Mouse (Mus musculus) testis, adult 2 months (tissue): Measurements from ENCODE around the gene Lama2. TPM values are rescaled to one million over a fixed set of nuclear protein-coding genes. Genes with fewer than 3 reads are reported as not detected.

Experiments
- H3K27ac ChIP-seq: fragments of 200-500 bp; 2 replicates; pipeline ENCODE4 v1.5.1; 2012; ENCODE audit warnings: low read depth, low read length; ENCODE audit not compliant: control insufficient read depth, insufficient read depth
- H3K27me3 ChIP-seq: fragments of 200-500 bp; 2 replicates; pipeline ENCODE4 v1.6.1; 2012; ENCODE audit warnings: mild to moderate bottlenecking, low read length, moderate library complexity; ENCODE audit not compliant: control insufficient read depth, insufficient read depth
- H3K36me3 ChIP-seq: fragments of 200-500 bp; 2 replicates; pipeline ENCODE4 v1.6.1; 2012; ENCODE audit warnings: mild to moderate bottlenecking, low read length; ENCODE audit not compliant: control insufficient read depth, insufficient read depth
- H3K4me1 ChIP-seq: fragments of 200-500 bp; 2 replicates; pipeline ENCODE4 v1.6.1; 2012; ENCODE audit warnings: low read length; ENCODE audit not compliant: control insufficient read depth, insufficient read depth
- H3K4me3 ChIP-seq: fragments of 200-500 bp; 2 replicates; pipeline ENCODE4 v1.5.1; 2012; ENCODE audit warnings: low read depth, mild to moderate bottlenecking, low read length, moderate library complexity, mixed read lengths; ENCODE audit not compliant: control insufficient read depth
- CTCF ChIP-seq: fragments of 200-500 bp; IDR thresholded peaks from 2 replicates; pipeline ENCODE4 v1.5.1; 2012; ENCODE audit warnings: low read depth, mild to moderate bottlenecking, inconsistent platforms, low read length, moderate library complexity; ENCODE audit not compliant: control insufficient read depth, insufficient read depth, insufficient replicate concordance
- POLR2A ChIP-seq: fragments of 200-500 bp; IDR thresholded peaks from 2 replicates; pipeline ENCODE4 v1.6.1; 2012; ENCODE audit warnings: low read depth, mild to moderate bottlenecking, inconsistent platforms, low read length, moderate library complexity; ENCODE audit not compliant: control insufficient read depth
- polyA plus RNA-seq: library from polyadenylated mRNA; depleted of rRNA; stranded (reverse); fragments of >200 nt; gene quantifications from 2 replicates; pipeline ENCODE4 v1.2.3, GENCODE M21; 2012

The Lama2 gene
- polyA plus RNA-seq, 1 experiment, result 6.8 TPM

GRCm38 (mm10) chr10:27219698-27220097 is 399.9 kb downstream of the Lama2 start:
- no peaks in the 10 kb centered on the region for H3K36me3 ChIP-seq
- H3K4me1 ChIP-seq, result no peaks in the 10 kb centered on the region
- H3K4me3 ChIP-seq, result no peak overlapping the region
- no peak overlapping the region for H3K27ac ChIP-seq
- TF ChIP-seq CTCF, result no peak
- TF ChIP-seq POLR2A, result no peak
- no peaks in the 10 kb centered on the region for H3K27me3 ChIP-seq

- Histone ChIP-seq H3K36me3 (no peaks in the 10 kb centered on the region), H3K27ac (no peak overlapping the region), H3K27me3 (no peaks in the 10 kb centered on the region), H3K4me1 (peaks cover 2% of the 10 kb centered on the region), H3K4me3 (no peak overlapping the region)
- TF ChIP-seq POLR2A (no peak), CTCF (no peak)
Measured at GRCm38 (mm10) chr10:27207320-27207719, 412.2 kb downstream of the Lama2 start.

- no peak overlapping the region for H3K27ac ChIP-seq
- H3K4me3 ChIP-seq, result no peak overlapping the region
- H3K36me3 ChIP-seq, result no peaks in the 10 kb centered on the region
- H3K27me3 ChIP-seq, result no peaks in the 10 kb centered on the region
- no peaks in the 10 kb centered on the region for H3K4me1 ChIP-seq
- TF ChIP-seq POLR2A, result no peak
- no peak for TF ChIP-seq CTCF
Measured at GRCm38 (mm10) chr10:27198443-27198842, 421.1 kb downstream of the Lama2 start.

DNA sequence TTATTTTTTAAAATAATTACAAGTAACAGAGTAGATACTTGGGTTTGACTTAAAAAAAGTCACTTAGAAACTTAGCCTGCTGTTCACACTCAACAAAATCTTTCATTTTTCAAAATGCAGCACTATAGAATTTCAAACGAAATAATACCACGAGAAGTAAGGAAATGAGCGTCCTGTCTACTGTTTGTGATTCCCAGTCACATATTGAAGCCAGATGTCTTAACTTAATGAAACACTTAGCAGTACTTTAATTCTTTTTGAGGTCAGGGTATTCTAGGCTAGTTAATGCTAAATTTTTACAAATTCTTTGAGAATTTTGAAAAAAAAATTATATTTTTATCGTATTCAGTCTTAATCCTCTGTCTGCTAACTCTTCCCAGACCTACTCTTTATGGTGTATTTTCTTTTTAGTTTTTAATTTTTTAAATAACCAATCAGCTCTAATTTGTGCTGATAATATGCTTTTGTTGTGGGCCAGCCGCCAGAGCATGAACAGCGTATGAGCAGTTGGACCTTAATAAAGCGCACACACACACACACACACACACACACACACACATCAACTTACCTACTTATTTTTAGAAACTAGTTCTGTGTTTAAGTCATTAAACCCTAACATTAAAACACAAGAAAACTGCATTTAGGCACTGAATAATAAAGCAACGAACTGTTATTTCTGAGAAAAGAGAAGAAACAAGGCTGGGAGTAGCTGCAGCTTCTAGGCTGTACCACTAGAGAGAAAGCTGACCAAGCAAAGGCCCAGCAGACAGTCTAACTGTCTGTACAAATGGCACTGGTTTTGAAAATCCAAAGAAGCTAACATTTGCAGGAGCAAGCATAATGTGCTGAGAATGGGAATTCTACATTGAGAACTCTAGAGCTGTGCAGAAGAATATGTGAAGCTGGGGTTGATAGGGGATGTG is 425.3 kb downstream of the Lama2 start:
- H3K27ac ChIP-seq, result no peak overlapping the region
- no peaks in the 10 kb centered on the region for H3K27me3 ChIP-seq
- H3K4me1 ChIP-seq, result no peaks in the 10 kb centered on the region
- TF ChIP-seq CTCF (no peak), POLR2A (no peak)
- no peaks in the 10 kb centered on the region for H3K36me3 ChIP-seq
- H3K4me3 ChIP-seq, result no peak overlapping the region

DNA sequence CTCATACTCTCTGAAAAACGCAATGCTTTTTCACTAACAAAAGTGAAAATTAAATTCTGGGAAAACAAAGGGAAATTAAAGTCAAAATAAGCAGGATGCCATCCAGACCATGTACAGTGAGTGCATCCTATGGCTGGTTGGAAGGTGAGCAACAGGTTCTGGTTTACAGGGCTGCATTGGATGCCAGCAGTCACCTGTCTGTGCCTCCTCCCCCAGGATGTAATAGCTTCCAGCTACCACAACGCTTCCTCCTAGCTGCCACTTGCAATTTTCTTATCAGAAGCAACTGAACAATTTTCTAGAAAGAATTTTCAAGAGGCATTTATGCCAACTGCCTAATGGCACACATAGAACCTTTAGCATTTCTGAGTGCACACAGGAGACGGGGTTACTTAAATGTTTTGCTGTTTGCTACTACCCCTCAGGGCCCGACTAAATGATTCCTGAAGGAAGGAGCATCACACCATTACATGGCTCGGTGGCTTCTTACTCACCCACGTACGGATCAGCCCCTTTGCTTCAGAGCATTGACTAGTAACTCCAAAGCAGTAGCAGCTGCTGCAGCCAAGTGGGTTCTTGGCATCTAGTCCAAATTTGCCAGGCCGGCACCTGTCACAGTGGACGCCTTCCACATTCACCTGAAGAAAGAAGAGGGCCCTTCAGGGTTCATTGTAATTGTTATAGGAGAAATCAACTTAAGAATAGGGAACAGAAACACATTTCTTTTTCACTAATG is 430.8 kb downstream of the Lama2 start:
- H3K36me3 ChIP-seq, result no peaks in the 10 kb centered on the region
- H3K27me3 ChIP-seq, result no peaks in the 10 kb centered on the region
- no peak overlapping the region for H3K27ac ChIP-seq
- no peaks in the 10 kb centered on the region for H3K4me1 ChIP-seq
- no peak for TF ChIP-seq POLR2A
- no peak for TF ChIP-seq CTCF
- H3K4me3 ChIP-seq, result no peak overlapping the region

- Histone ChIP-seq H3K27ac (no peak overlapping the region), H3K36me3 (no peaks in the 10 kb centered on the region), H3K4me3 (no peak overlapping the region), H3K27me3 (no peaks in the 10 kb centered on the region), H3K4me1 (no peaks in the 10 kb centered on the region)
- TF ChIP-seq POLR2A, result no peak
- TF ChIP-seq CTCF, result no peak
Measured at GRCm38 (mm10) chr10:27184185-27184584, 435.4 kb downstream of the Lama2 start.

DNA sequence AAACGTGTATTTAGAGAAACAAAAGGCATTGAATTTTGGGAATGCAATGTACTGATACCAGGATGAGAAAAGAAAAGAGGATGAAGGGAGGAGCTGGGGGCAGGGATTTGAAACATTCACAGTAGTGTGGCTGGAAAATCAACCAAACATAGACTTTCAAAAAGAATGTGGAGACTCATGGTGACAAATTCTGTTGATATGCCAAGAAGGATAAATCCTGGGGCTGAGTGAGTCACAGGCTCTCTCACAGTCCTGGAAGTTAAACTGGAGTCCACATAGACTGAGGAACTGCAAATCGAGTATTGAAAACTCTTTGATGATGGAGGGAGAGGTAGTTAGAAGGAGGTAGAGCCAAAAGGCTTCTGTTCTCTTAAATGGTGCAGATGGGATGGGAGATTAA is 445.3 kb downstream of the Lama2 start:
- H3K4me1 ChIP-seq, result no peaks in the 10 kb centered on the region
- no peak overlapping the region for H3K4me3 ChIP-seq
- no peak for TF ChIP-seq CTCF
- TF ChIP-seq POLR2A, result no peak
- H3K36me3 ChIP-seq, result no peaks in the 10 kb centered on the region
- no peaks in the 10 kb centered on the region for H3K27me3 ChIP-seq
- H3K27ac ChIP-seq, result no peak overlapping the region
